Mouse (Mus musculus): ENCODE results near the gene Tssc4. TPM values are rescaled to one million over a fixed set of nuclear protein-coding genes. Genes with fewer than 3 reads are reported as not detected.

The Tssc4 gene
- polyA plus RNA-seq, 3 experiments from 2014 or later: 35.5 to 40.4 (median 37.4) TPM

GRCm38 (mm10) chr7:143069751-143070400, 827 bp downstream of the Tssc4 start:
- peak; percentile 3 for ATAC-seq

- no peak for ATAC-seq
Measured at GRCm38 (mm10) chr7:143070506-143071070, 1.5 kb downstream of the Tssc4 start.

GRCm38 (mm10) chr7:143072605-143073004, 3.6 kb downstream of the Tssc4 start:
- no peak for ATAC-seq

- ATAC-seq: no peak
Measured at GRCm38 (mm10) chr7:143073086-143073485, 4.0 kb downstream of the Tssc4 start.

- ATAC-seq: no peak
Measured at GRCm38 (mm10) chr7:143075394-143075793, 6.3 kb downstream of the Tssc4 start.

GRCm38 (mm10) chr7:143077351-143077750, 8.3 kb downstream of the Tssc4 start:
- no peak for ATAC-seq

GRCm38 (mm10) chr7:143082024-143082423, 13.0 kb downstream of the Tssc4 start:
- no peak for ATAC-seq

GRCm38 (mm10) chr7:143083708-143084107, 14.7 kb downstream of the Tssc4 start:
- ATAC-seq: no peak

- peak; percentile 75 for ATAC-seq
Measured at GRCm38 (mm10) chr7:143086366-143086765, 17.3 kb downstream of the Tssc4 start.

- ATAC-seq: no peak
Measured at GRCm38 (mm10) chr7:143087070-143087579, 18.1 kb downstream of the Tssc4 start.

- no peak for ATAC-seq
Measured at GRCm38 (mm10) chr7:143093847-143094246, 24.8 kb downstream of the Tssc4 start.

GRCm38 (mm10) chr7:143094592-143095553, 25.8 kb downstream of the Tssc4 start, which contains the start of gene Trpm5:
Gene Trpm5, minus strand, starts transcription at chr7:143094642.
- no peak for ATAC-seq

- ATAC-seq: no peak
Measured at GRCm38 (mm10) chr7:143095554-143095907, 26.5 kb downstream of the Tssc4 start.

GRCm38 (mm10) chr7:143100759-143101158, 31.7 kb downstream of the Tssc4 start:
- ATAC-seq: no peak

- no peak for ATAC-seq
Measured at GRCm38 (mm10) chr7:143105258-143105897, 36.3 kb downstream of the Tssc4 start.

- no peak for ATAC-seq
Measured at GRCm38 (mm10) chr7:143106062-143106461, 37.0 kb downstream of the Tssc4 start, which contains the start of gene Kcnq1. Gene Kcnq1, plus strand, starts transcription at chr7:143106362.

GRCm38 (mm10) chr7:143106672-143107465, 37.8 kb downstream of the Tssc4 start:
- ATAC-seq: no peak

GRCm38 (mm10) chr7:143108200-143108599, 39.2 kb downstream of the Tssc4 start:
- no peak for ATAC-seq

GRCm38 (mm10) chr7:143108996-143109660, 40.1 kb downstream of the Tssc4 start:
- no peak for ATAC-seq

GRCm38 (mm10) chr7:143109696-143110095, 40.6 kb downstream of the Tssc4 start:
- ATAC-seq: no peak

- no peak for ATAC-seq
Measured at GRCm38 (mm10) chr7:143110803-143111202, 41.8 kb downstream of the Tssc4 start.

All from inflammation-experienced regulatory T-cells, adult 6 months (primary cell).